In the genomic region with DNA sequence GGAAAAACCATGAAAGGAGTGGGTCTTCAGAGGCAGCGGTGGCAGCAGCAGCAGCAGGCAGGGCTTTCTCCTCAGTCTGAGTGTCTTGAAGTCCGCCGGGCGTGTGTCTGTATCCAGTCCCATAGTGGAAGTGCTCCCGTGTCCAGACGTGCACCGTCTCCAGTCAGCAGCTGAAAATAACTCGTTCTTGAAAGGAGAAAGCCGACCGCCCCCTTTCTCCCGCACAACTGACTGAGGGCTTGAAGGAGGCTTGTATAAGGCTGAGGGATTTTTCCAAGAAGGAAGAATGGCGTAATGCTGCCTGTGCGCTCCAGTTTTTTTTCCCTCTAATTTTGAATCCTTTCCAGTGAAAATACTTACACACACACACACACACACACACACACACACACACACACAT, we compare ENCODE assay signal across 8 mouse cellular contexts. TPM values are rescaled to one million over a fixed set of nuclear protein-coding genes. Genes with fewer than 3 reads are reported as not detected.
A peak's percentile ranks its signal among the peaks of the same experiment; 100 is the strongest.
DNase-seq lines count a peak whose midpoint lies in the region; ATAC-seq and TF ChIP-seq lines count a peak whose summit lies in the region.

A gene (minus strand): TSS at position 244 of the 400 bp plus-strand sequence.

- no peak for ATAC-seq in midbrain, embryonic 14.5 days (ENCODE audit: low FRiP score, low TSS enrichment)
- ATAC-seq in midbrain, postnatal 0 days (ENCODE audit: low FRiP score) = no peak
- ATAC-seq in limb, embryonic 12.5 days (ENCODE audit: insufficient number of reproducible peaks, insufficient read depth, low FRiP score, low TSS enrichment, low read depth) = 0 out of 2 replicates have a peak, but pooled peaks have one; percentile 7
- no peak for ATAC-seq in stomach, postnatal 0 days (ENCODE audit: low FRiP score, low TSS enrichment)

- no peaks in the 10 kb centered on the region for H3K27me3 ChIP-seq in midbrain, embryonic 14.5 days (ENCODE audit: control insufficient read depth, insufficient read depth, low read length)
- no peaks in the 10 kb centered on the region for H3K27me3 ChIP-seq in midbrain, postnatal 0 days (ENCODE audit: insufficient read depth, low read length)
- H3K27me3 ChIP-seq in limb, embryonic 12.5 days = no peaks in the 10 kb centered on the region; the same call in 1 of the 2 replicates
- H3K27me3 ChIP-seq in stomach, postnatal 0 days (ENCODE audit: control insufficient read depth, insufficient read depth, low read length) = no peaks in the 10 kb centered on the region

- DNase-seq in embryo, embryonic 10.5 days (ENCODE audit: low spot score) = peak; percentile 27
- no peak for DNase-seq in embryo, embryonic 10 days (ENCODE audit: low spot score)
- peak; percentile 18 for DNase-seq in midbrain, embryonic 14.5 days
- no peak for DNase-seq in midbrain, postnatal 0 days (ENCODE audit: low spot score)
- no peak for DNase-seq in stomach, postnatal 0 days (ENCODE audit: low spot score)
- DNase-seq in layer of hippocampus, adult 18-20 months (ENCODE audit: low spot score in 2 of 2) = no peak
- DNase-seq in layer of hippocampus, adult 9-11 months = no peak

- H3K4me2 ChIP-seq in midbrain, embryonic 14.5 days (ENCODE audit: low read length) = no peak within 1 kb of the TSS
- H3K4me2 ChIP-seq in midbrain, postnatal 0 days (ENCODE audit: low read depth, low read length, poor library complexity, severe bottlenecking) = no peak within 1 kb of the TSS
- H3K4me2 ChIP-seq in limb, embryonic 12.5 days = peak within 1 kb of the TSS; percentile 64
- H3K4me2 ChIP-seq in stomach, postnatal 0 days (replicated peaks; ENCODE audit: low read depth) = peak within 1 kb of the TSS; percentile 21

- H3K36me3 ChIP-seq in midbrain, embryonic 14.5 days (ENCODE audit: control insufficient read depth, insufficient read depth, low read length) = no peaks in the 10 kb centered on the region
- no peaks in the 10 kb centered on the region for H3K36me3 ChIP-seq in midbrain, postnatal 0 days (ENCODE audit: insufficient read depth, low read length)
- peaks cover 23% of the 10 kb centered on the region for H3K36me3 ChIP-seq in limb, embryonic 12.5 days
- H3K36me3 ChIP-seq in stomach, postnatal 0 days (ENCODE audit: control insufficient read depth, insufficient read depth, low read length) = no peaks in the 10 kb centered on the region

- no peak for TF ChIP-seq CTCF in midbrain, postnatal 0 days (IDR thresholded peaks at IDR 0.05)
- no peak for TF ChIP-seq CTCF in stomach, postnatal 0 days (IDR thresholded peaks at IDR 0.05; ENCODE audit: low read depth)

- 40% methylated on average over 13 of the region's 13 CpGs for WGBS in midbrain, embryonic 14.5 days
- 28% methylated on average over 13 of the region's 13 CpGs for WGBS in midbrain, postnatal 0 days
- 25% methylated on average over 13 of the region's 13 CpGs for WGBS in limb, embryonic 12.5 days
- 23% methylated on average over 13 of the region's 13 CpGs for WGBS in stomach, postnatal 0 days

- H3K4me1 ChIP-seq in midbrain, embryonic 14.5 days (ENCODE audit: control insufficient read depth, insufficient read depth, low read length) = peaks cover 13% of the 10 kb centered on the region; the same call in 1 of the 2 replicates
- H3K4me1 ChIP-seq in midbrain, postnatal 0 days (ENCODE audit: insufficient read depth, low read length) = peaks cover 3% of the 10 kb centered on the region; the same call in 1 of the 2 replicates
- peaks cover 82% of the 10 kb centered on the region for H3K4me1 ChIP-seq in limb, embryonic 12.5 days (replicated peaks)
- H3K4me1 ChIP-seq in stomach, postnatal 0 days (replicated peaks; ENCODE audit: control insufficient read depth, insufficient read depth) = peaks cover 2% of the 10 kb centered on the region; the same call in 1 of the 2 replicates

- H3K9me3 ChIP-seq in midbrain, embryonic 14.5 days (ENCODE audit: control insufficient read depth, low read length) = no peaks in the 10 kb centered on the region
- H3K9me3 ChIP-seq in midbrain, postnatal 0 days (ENCODE audit: low read length) = no peaks in the 10 kb centered on the region
- H3K9me3 ChIP-seq in limb, embryonic 12.5 days = no peaks in the 10 kb centered on the region
- no peaks in the 10 kb centered on the region for H3K9me3 ChIP-seq in stomach, postnatal 0 days (ENCODE audit: control insufficient read depth, low read length)

- no peak within 1 kb of the TSS for H3K4me3 ChIP-seq in midbrain, embryonic 14.5 days (replicated peaks; ENCODE audit: low read depth, low read length)
- H3K4me3 ChIP-seq in midbrain, postnatal 0 days (ENCODE audit: low read depth, low read length) = no peak within 1 kb of the TSS
- H3K4me3 ChIP-seq in limb, embryonic 12.5 days (replicated peaks) = peak within 1 kb of the TSS; percentile 46
- no peak within 1 kb of the TSS for H3K4me3 ChIP-seq in stomach, postnatal 0 days (ENCODE audit: low read depth, low read length)

- H3K9ac ChIP-seq in midbrain, embryonic 14.5 days (replicated peaks; ENCODE audit: low read length) = no peak within 1 kb of the TSS; the same call in 1 of the 2 replicates
- no peak within 1 kb of the TSS for H3K9ac ChIP-seq in midbrain, postnatal 0 days (replicated peaks; ENCODE audit: low read length, poor library complexity, severe bottlenecking)
- H3K9ac ChIP-seq in limb, embryonic 12.5 days (replicated peaks) = peak within 1 kb of the TSS; percentile 64
- no peak within 1 kb of the TSS for H3K9ac ChIP-seq in stomach, postnatal 0 days (ENCODE audit: low read length)

- no peak within 1 kb of the TSS for H3K27ac ChIP-seq in midbrain, embryonic 14.5 days (replicated peaks; ENCODE audit: low read depth, low read length)
- H3K27ac ChIP-seq in midbrain, postnatal 0 days (ENCODE audit: low read depth, low read length) = no peak within 1 kb of the TSS
- H3K27ac ChIP-seq in limb, embryonic 12.5 days = peak within 1 kb of the TSS; percentile 94
- H3K27ac ChIP-seq in stomach, postnatal 0 days (replicated peaks) = no peak within 1 kb of the TSS

- TF ChIP-seq EP300 in stomach, postnatal 0 days (optimal IDR thresholded peaks at IDR 0.05) = no peak

RNA-seq across cellular contexts. Expression of the gene that starts here (rescaled TPM):
- 0.36 and 0.70 TPM in 2 replicates for polyA plus RNA-seq in midbrain, embryonic 14.5 days (2014; fragmentation: Nextera tagmentation; extraction: Ambion mirVana)
- 1.5 and 2.0 TPM in 2 replicates for total RNA-seq in midbrain, postnatal 0 days (2014; rRNA removed)
- polyA plus RNA-seq in midbrain, postnatal 0 days (2015; fragmentation: Nextera tagmentation; extraction: Ambion mirVana) = 0.69 and 1.2 TPM in 2 replicates
- polyA plus RNA-seq in limb, embryonic 12.5 days (2016; fragmentation: Nextera tagmentation; extraction: Ambion mirVana) = 59.4 and 66.1 TPM in 2 replicates
- 1.6 and 1.8 TPM in 2 replicates for polyA plus RNA-seq in stomach, postnatal 0 days (2015; fragmentation: Nextera tagmentation; extraction: Ambion mirVana)
- under 1 TPM; 0.12 to 0.13 TPM for total RNA-seq in layer of hippocampus, adult 18-20 months (2021)

Comparison
In these comparisons a context has a peak if more than half of its experiments do, and no peak if none do; other contexts are left out.
1. RNA of the gene that starts here (polyA plus RNA-seq): 59.4 to 66.1 TPM in limb, embryonic 12.5 days; 1.6 to 1.8 TPM in stomach, postnatal 0 days, 0.36 to 0.70 TPM in midbrain, embryonic 14.5 days and 0.69 to 1.2 TPM in midbrain, postnatal 0 days; every median in the first group is over 10 times any median in the second.
2. Peak in DNase-seq in midbrain, embryonic 14.5 days; RNA of the gene not detected or under 1 TPM.
3. H3K4me2 ChIP-seq: peak in limb, embryonic 12.5 days (single experiment) and stomach, postnatal 0 days (single experiment); none in midbrain, embryonic 14.5 days (single experiment) and midbrain, postnatal 0 days (single experiment).